25 mouse cellular contexts compared by ENCODE assay signal in the genomic region with DNA sequence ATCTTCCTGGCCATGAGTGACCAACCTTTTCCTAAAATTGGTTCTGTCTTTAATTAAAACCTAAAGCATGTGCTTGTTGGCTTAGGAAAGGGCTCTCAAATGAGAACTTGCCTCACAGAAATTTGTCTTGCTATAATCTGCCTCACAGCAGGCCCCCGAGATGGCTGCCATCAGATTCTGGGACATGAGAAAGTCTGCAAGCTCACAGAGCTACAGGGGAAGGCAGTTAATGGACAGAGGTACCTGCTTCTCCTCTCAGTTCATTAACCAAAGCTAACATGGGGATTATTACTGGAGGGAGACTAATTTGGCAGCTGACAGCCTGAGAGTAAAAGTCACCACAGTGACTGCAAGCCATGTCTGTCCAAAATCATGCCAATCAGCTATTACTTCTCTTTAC.
DNase-seq lines count a peak whose midpoint lies in the region; ATAC-seq lines count a peak whose summit lies in the region.
"Had no signal": no experiment of that assay in that cellular context is flagged by ENCODE, and none has a peak within 500 bp of the region (broad histone marks: within the 10 kb centered on the region; RNA-seq: fewer than 3 reads in every experiment).

No protein-coding gene starts in this region.

- no peak overlapping the region for H3K27ac ChIP-seq in forebrain, embryonic 14.5 days (ENCODE audit: low read depth, low read length)
- H3K27ac ChIP-seq in forebrain, embryonic 13.5 days: no peak overlapping the region
- H3K27ac ChIP-seq: embryonic facial prominence, embryonic 15.5 days; kidney, postnatal 0 days; left cerebral cortex, adult 2 months; limb, embryonic 12.5 days; midbrain, embryonic 12.5 days; neural tube, embryonic 12.5 days; stomach, postnatal 0 days had no signal

- no peak for ATAC-seq in forebrain, embryonic 14.5 days
- ATAC-seq in forebrain, embryonic 13.5 days: no peak
- ATAC-seq: forebrain, postnatal 0 days had no signal

- H3K4me1 ChIP-seq in forebrain, embryonic 14.5 days (ENCODE audit: control insufficient read depth, insufficient read depth, low read length): no peaks in the 10 kb centered on the region
- no peaks in the 10 kb centered on the region for H3K4me1 ChIP-seq in forebrain, embryonic 13.5 days
- H3K4me1 ChIP-seq: embryonic facial prominence, embryonic 15.5 days; limb, embryonic 12.5 days; midbrain, embryonic 12.5 days; neural tube, embryonic 12.5 days had no signal

- no peaks in the 10 kb centered on the region for H3K36me3 ChIP-seq in forebrain, embryonic 14.5 days (ENCODE audit: control insufficient read depth, insufficient read depth, low read length)
- no peaks in the 10 kb centered on the region for H3K36me3 ChIP-seq in forebrain, embryonic 13.5 days (ENCODE audit: poor library complexity, severe bottlenecking)
- H3K36me3 ChIP-seq: embryonic facial prominence, embryonic 15.5 days; limb, embryonic 12.5 days; midbrain, embryonic 12.5 days; neural tube, embryonic 12.5 days had no signal

- H3K4me3 ChIP-seq in forebrain, embryonic 14.5 days (ENCODE audit: low read depth, low read length): no peak overlapping the region
- H3K4me3 ChIP-seq in forebrain, embryonic 13.5 days: no peak overlapping the region
- H3K4me3 ChIP-seq: embryonic facial prominence, embryonic 15.5 days; left cerebral cortex, adult 2 months; limb, embryonic 12.5 days; midbrain, embryonic 12.5 days; neural tube, embryonic 12.5 days had no signal

- H3K9me3 ChIP-seq in forebrain, embryonic 14.5 days (replicated peaks; ENCODE audit: control insufficient read depth, low read length): no peaks in the 10 kb centered on the region
- no peaks in the 10 kb centered on the region for H3K9me3 ChIP-seq in forebrain, embryonic 13.5 days (replicated peaks)
- H3K9me3 ChIP-seq: embryonic facial prominence, embryonic 15.5 days; limb, embryonic 12.5 days; midbrain, embryonic 12.5 days; neural tube, embryonic 12.5 days had no signal

- no peak overlapping the region for H3K4me2 ChIP-seq in forebrain, embryonic 14.5 days (ENCODE audit: low read length)
- H3K4me2 ChIP-seq in forebrain, embryonic 13.5 days: no peak overlapping the region
- H3K4me2 ChIP-seq: embryonic facial prominence, embryonic 15.5 days; limb, embryonic 12.5 days; liver, embryonic 11.5 days; midbrain, embryonic 12.5 days; neural tube, embryonic 12.5 days had no signal

- DNase-seq in forebrain, embryonic 14.5 days (ENCODE audit: low spot score): peak; percentile 10
- DNase-seq in brain, adult 2 months (ENCODE audit: low read depth, low spot score): peak; percentile 24
- DNase-seq in cerebellum, adult 8-10 months: peak; percentile 2
- DNase-seq in cerebellum, postnatal 36 days: peak; percentile 9 to 15
- DNase-seq in lung, postnatal 4 days: no peak
- DNase-seq in lung, adult 18-20 months: no peak
- no peak for DNase-seq in kidney, postnatal 4 days
- DNase-seq: adrenal gland, postnatal 10 days; forebrain, postnatal 0 days; heart, postnatal 36 days; kidney, adult 11 months; lung, adult 2 months; lung, postnatal 14 days; right cerebral cortex, adult 18-20 months; thymus, adult 2 months; thymus, postnatal 4 days had no signal

- no peak overlapping the region for H3K9ac ChIP-seq in forebrain, embryonic 14.5 days (ENCODE audit: low read length)
- no peak overlapping the region for H3K9ac ChIP-seq in forebrain, embryonic 13.5 days
- H3K9ac ChIP-seq: embryonic facial prominence, embryonic 15.5 days; forebrain, postnatal 0 days; limb, embryonic 12.5 days; midbrain, embryonic 12.5 days; neural tube, embryonic 12.5 days had no signal

- WGBS in forebrain, embryonic 14.5 days: 32% methylated on average over 1 of the region's 1 CpGs
- 29% methylated on average over 1 of the region's 1 CpGs for whole genome bisulfite sequencing in forebrain, embryonic 13.5 days

- H3K27me3 ChIP-seq in forebrain, embryonic 14.5 days (replicated peaks; ENCODE audit: control insufficient read depth, insufficient read depth, low read length): no peaks in the 10 kb centered on the region
- H3K27me3 ChIP-seq in forebrain, embryonic 13.5 days: no peaks in the 10 kb centered on the region
- H3K27me3 ChIP-seq: embryonic facial prominence, embryonic 15.5 days; limb, embryonic 12.5 days; midbrain, embryonic 12.5 days; neural tube, embryonic 12.5 days had no signal

Comparison
In these comparisons a context has a peak if more than half of its experiments do, and no peak if none do; other contexts are left out.
1. DNase-seq: peak in forebrain, embryonic 14.5 days (single experiment), brain, adult 2 months (single experiment), cerebellum, adult 8-10 months (single experiment) and cerebellum, postnatal 36 days (2 of 2); none in lung, postnatal 4 days (0 of 2), lung, adult 18-20 months (0 of 2) and kidney, postnatal 4 days (0 of 2).